Mouse (Mus musculus) heart, embryonic 14.5 days (tissue): ENCODE results near the gene Dis3l2. TPM values are rescaled to one million over a fixed set of nuclear protein-coding genes. Genes with fewer than 3 reads are reported as not detected.
A peak's percentile ranks its signal among the peaks of the same experiment; 100 is the strongest.

Experiments
- ATAC-seq: fragments of 200-750 bp; cut with Nextera tagmentation; 2 replicates; pipeline ENCODE4 v1.8.0; 2017; ENCODE audit warnings: low read depth, moderate TSS enrichment; ENCODE audit not compliant: insufficient number of reproducible peaks, insufficient read depth, low FRiP score
- H3K27ac ChIP-seq, 2 experiments: fragments of 200-500 bp in 1 of 2; fragments of 300-500 bp in 1 of 2; sonication (generic) in 1 of 2; replicated peaks in 1 of 2; 2 replicates each; pipeline ENCODE4 v1.5.1; 2012 to 2014; ENCODE audit warnings: low read depth in 2 of 2, low read length in 2 of 2, control low read depth in 1 of 2, mild to moderate bottlenecking in 1 of 2, mixed read lengths in 1 of 2; ENCODE audit not compliant: control insufficient read depth in 1 of 2, insufficient read depth in 1 of 2
- H3K27me3 ChIP-seq: fragments of 300-500 bp; sonication (generic); 2 replicates; pipeline ENCODE4 v1.6.1; 2014; ENCODE audit warnings: mild to moderate bottlenecking, low read length, control low read depth; ENCODE audit not compliant: control insufficient read depth, insufficient read depth
- H3K36me3 ChIP-seq: fragments of 300-500 bp; sonication (generic); 2 replicates; pipeline ENCODE4 v1.6.1; 2014; ENCODE audit warnings: mild to moderate bottlenecking, control low read depth, low read length, mixed read lengths; ENCODE audit not compliant: control insufficient read depth, insufficient read depth
- H3K4me1 ChIP-seq, 2 experiments: fragments of 200-500 bp in 1 of 2; fragments of 300-500 bp in 1 of 2; sonication (generic) in 1 of 2; 2 replicates each; pipeline ENCODE4 v1.6.1; 2012 to 2014; ENCODE audit warnings: low read length in 2 of 2, control low read depth in 1 of 2, mixed read lengths in 1 of 2; ENCODE audit not compliant: control insufficient read depth in 2 of 2, insufficient read depth in 2 of 2
- H3K4me2 ChIP-seq: fragments of 300-500 bp; sonication (generic); 2 replicates; pipeline ENCODE4 v1.6.1; 2014; ENCODE audit warnings: mild to moderate bottlenecking, low read length
- H3K4me3 ChIP-seq, 2 experiments: fragments of 200-500 bp in 1 of 2; fragments of 300-500 bp in 1 of 2; sonication (generic) in 1 of 2; 2 replicates each; pipeline ENCODE4 v1.5.1; 2012 to 2014; ENCODE audit warnings: low read length in 2 of 2, mild to moderate bottlenecking in 2 of 2, control low read depth in 1 of 2, low read depth in 1 of 2, moderate library complexity in 1 of 2; ENCODE audit not compliant: control insufficient read depth in 1 of 2, insufficient read depth in 1 of 2
- H3K9ac ChIP-seq: fragments of 300-500 bp; sonication (generic); 2 replicates; pipeline ENCODE4 v1.6.1; 2014; ENCODE audit warnings: mild to moderate bottlenecking, low read length
- H3K9me3 ChIP-seq: fragments of 300-500 bp; sonication (generic); 2 replicates; pipeline ENCODE4 v1.6.1; 2016; ENCODE audit warnings: low read length, control low read depth; ENCODE audit not compliant: control insufficient read depth
- WGBS: fragments of 180-500 bp; shearing (Covaris S2); extraction: QIAGEN DNeasy Blood & Tissue Kit; methylation state at CpG from one replicate; pipeline ENCODE4 v1.1.7; 2014; 5-methylcytosine and 5-hydroxymethylcytosine counted together
- polyA plus RNA-seq: library from polyadenylated mRNA; unstranded; fragments of >200 nt; fragmentation: Nextera tagmentation; extraction: Ambion mirVana; gene quantifications from 2 replicates; pipeline ENCODE4 v1.2.1, GENCODE M21; 2014

The Dis3l2 gene
- polyA plus RNA-seq, 1 experiment from 2014 or later = 16.3 TPM

- Histone ChIP-seq H3K27ac (no peak overlapping the region), H3K4me1 (no peaks in the 10 kb centered on the region; a peak in 1 of 4 replicates), H3K4me3 (no peak overlapping the region), H3K36me3 (no peaks in the 10 kb centered on the region), H3K9ac (no peak overlapping the region), H3K4me2 (no peak overlapping the region), H3K27me3 (no peaks in the 10 kb centered on the region), H3K9me3 (no peaks in the 10 kb centered on the region)
- WGBS = 85% methylated on average over 2 of the region's 2 CpGs
- ATAC-seq = no peak
Measured at GRCm38 (mm10) chr1:87012606-87013005, 309.0 kb downstream of the Dis3l2 start.

- 83% methylated on average over 5 of the region's 5 CpGs for WGBS
- Histone ChIP-seq H3K4me2 (no peak overlapping the region), H3K9me3 (no peaks in the 10 kb centered on the region), H3K4me3 (no peak overlapping the region), H3K27ac (no peak overlapping the region), H3K27me3 (no peaks in the 10 kb centered on the region), H3K9ac (no peak overlapping the region), H3K36me3 (peaks cover 7% of the 10 kb centered on the region; the same call in 1 of the 2 replicates), H3K4me1 (no peaks in the 10 kb centered on the region)
- no peak for ATAC-seq
Measured at GRCm38 (mm10) chr1:87020714-87021113, 317.1 kb downstream of the Dis3l2 start.

GRCm38 (mm10) chr1:87021584-87021983 lies 318.0 kb downstream of the Dis3l2 start:
- WGBS = 68% methylated on average over 3 of the region's 3 CpGs
- ATAC-seq = no peak
- H3K27me3 ChIP-seq = no peaks in the 10 kb centered on the region

GRCm38 (mm10) chr1:87023291-87024170 lies 319.9 kb downstream of the Dis3l2 start:
- Histone ChIP-seq H3K9me3 (no peaks in the 10 kb centered on the region), H3K27ac (no peak overlapping the region; a peak in 1 of 4 replicates), H3K4me2 (no peak overlapping the region), H3K9ac (no peak overlapping the region), H3K4me3 (no peak overlapping the region), H3K36me3 (peaks cover 7% of the 10 kb centered on the region; the same call in 1 of the 2 replicates), H3K27me3 (no peaks in the 10 kb centered on the region), H3K4me1 (peaks cover 0 to under 1% of the 10 kb centered on the region in 2 experiments; a peak in 2 of 4 replicates)
- 83% methylated on average over 6 of the region's 6 CpGs for WGBS
- ATAC-seq = no peak

More at GRCm38 (mm10) chr1:87021584-87021983, 318.0 kb downstream of the Dis3l2 start:
- no peaks in the 10 kb centered on the region for H3K4me1 ChIP-seq
- H3K4me3 ChIP-seq = no peak overlapping the region
- H3K27ac ChIP-seq = no peak overlapping the region
- no peak overlapping the region for H3K9ac ChIP-seq
- H3K4me2 ChIP-seq = no peak overlapping the region
- H3K9me3 ChIP-seq = no peaks in the 10 kb centered on the region
- H3K36me3 ChIP-seq = peaks cover 7% of the 10 kb centered on the region; the same call in 1 of the 2 replicates

- Histone ChIP-seq H3K4me3 (no peak overlapping the region), H3K9me3 (no peaks in the 10 kb centered on the region), H3K4me2 (no peak overlapping the region), H3K4me1 (peaks cover 3 to 10% of the 10 kb centered on the region in 2 experiments), H3K9ac (no peak overlapping the region), H3K27ac (no peak overlapping the region), H3K27me3 (no peaks in the 10 kb centered on the region), H3K36me3 (peaks cover 7% of the 10 kb centered on the region; the same call in 1 of the 2 replicates)
- 100% methylated on average over 1 of the region's 1 CpGs for WGBS
- no peak for ATAC-seq
Measured at GRCm38 (mm10) chr1:87025021-87025420, 321.4 kb downstream of the Dis3l2 start.

- ATAC-seq = peak; percentile 35; the same call in 1 of the 2 replicates
- peak overlapping the region in 1 of 2 experiments; percentile 17; a peak in 1 of 4 replicates for H3K27ac ChIP-seq
- 16% methylated on average over 2 of the region's 2 CpGs for WGBS
Measured at GRCm38 (mm10) chr1:87028786-87029185, 325.2 kb downstream of the Dis3l2 start.

GRCm38 (mm10) chr1:87030652-87031051 lies 327.0 kb downstream of the Dis3l2 start:
- 47% methylated on average over 1 of the region's 1 CpGs for WGBS

More at GRCm38 (mm10) chr1:87028786-87029185, 325.2 kb downstream of the Dis3l2 start:
- Histone ChIP-seq H3K9me3 (no peaks in the 10 kb centered on the region), H3K4me1 (peaks cover 8 to 23% of the 10 kb centered on the region in 2 experiments), H3K36me3 (no peaks in the 10 kb centered on the region), H3K27me3 (no peaks in the 10 kb centered on the region), H3K9ac (no peak overlapping the region), H3K4me2 (no peak overlapping the region), H3K4me3 (no peak overlapping the region)

More at GRCm38 (mm10) chr1:87030652-87031051, 327.0 kb downstream of the Dis3l2 start:
- Histone ChIP-seq H3K27ac (no peak overlapping the region), H3K9me3 (no peaks in the 10 kb centered on the region), H3K4me2 (no peak overlapping the region), H3K36me3 (no peaks in the 10 kb centered on the region), H3K4me3 (no peak overlapping the region), H3K27me3 (no peaks in the 10 kb centered on the region), H3K9ac (no peak overlapping the region), H3K4me1 (peaks cover 11 to 32% of the 10 kb centered on the region in 2 experiments)
- no peak for ATAC-seq
